Mouse (Mus musculus) splenic B cell, adult 2 months (primary cell): Measurements from ENCODE around the gene P3h3.

Experiments used
- DNase-seq: peaks from one replicate; pipeline ENCODE4 v3.0.0-alpha.2; 2011; ENCODE audit warnings: low read depth, low spot score
- H3K27me3 ChIP-seq: 2 replicates; pipeline ENCODE4 v1.6.1; 2012; ENCODE audit warnings: mild to moderate bottlenecking, low read length, moderate library complexity, mixed read lengths; ENCODE audit not compliant: control insufficient read depth, poor library complexity, insufficient read depth, severe bottlenecking
- H3K36me3 ChIP-seq: 2 replicates; pipeline ENCODE4 v1.6.1; 2012; ENCODE audit warnings: mild to moderate bottlenecking, low read length, moderate library complexity, mixed read lengths; ENCODE audit not compliant: control insufficient read depth, poor library complexity, insufficient read depth, severe bottlenecking

Gene P3h3

DNA sequence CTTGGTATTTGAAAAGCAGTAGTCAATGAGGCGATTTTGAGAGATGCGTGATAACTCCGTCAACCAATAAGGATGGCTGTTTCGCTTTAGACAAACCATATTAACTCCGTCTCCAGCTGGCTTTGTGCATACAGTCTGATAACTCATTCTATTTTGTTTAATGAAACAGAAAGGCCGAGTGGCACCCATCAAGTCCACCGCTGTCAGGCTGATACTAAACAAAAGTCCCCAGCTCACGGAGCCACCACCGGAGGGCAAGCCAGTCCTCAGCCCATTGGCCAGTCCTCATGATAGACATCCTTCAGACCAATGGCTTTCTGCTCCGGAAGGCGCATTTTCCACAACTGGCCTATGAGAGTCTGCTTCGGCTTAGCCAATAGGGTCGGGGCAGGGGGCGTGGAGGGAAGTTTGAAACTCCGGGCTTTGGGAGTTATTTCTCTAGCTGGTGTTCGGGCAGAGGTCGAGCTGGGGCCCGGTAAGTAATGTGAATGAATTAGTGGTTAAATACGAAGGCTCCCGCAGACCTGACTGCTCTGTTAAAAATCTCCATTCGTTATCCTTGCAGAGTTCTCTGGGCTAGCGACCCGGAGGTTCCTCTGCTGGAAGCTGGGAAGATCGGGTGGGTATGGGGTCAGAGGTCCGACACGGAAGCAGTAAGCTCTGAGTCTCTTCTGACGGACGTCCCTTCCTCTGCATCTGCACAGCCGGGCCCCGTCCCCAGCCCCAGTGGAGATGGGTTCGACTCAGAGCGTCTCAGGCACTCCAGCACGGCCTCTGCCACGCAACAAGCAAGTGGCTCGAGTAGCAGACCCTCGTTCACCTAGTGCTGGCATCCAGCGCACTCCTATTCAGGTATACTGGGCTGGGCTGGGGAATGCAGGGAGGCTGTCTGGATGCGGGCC is 27.5 kb downstream of the P3h3 start:
- H3K27me3 ChIP-seq: no peaks in the 10 kb centered on the region
- peak; percentile 95 for DNase-seq
- no peaks in the 10 kb centered on the region for H3K36me3 ChIP-seq

DNA sequence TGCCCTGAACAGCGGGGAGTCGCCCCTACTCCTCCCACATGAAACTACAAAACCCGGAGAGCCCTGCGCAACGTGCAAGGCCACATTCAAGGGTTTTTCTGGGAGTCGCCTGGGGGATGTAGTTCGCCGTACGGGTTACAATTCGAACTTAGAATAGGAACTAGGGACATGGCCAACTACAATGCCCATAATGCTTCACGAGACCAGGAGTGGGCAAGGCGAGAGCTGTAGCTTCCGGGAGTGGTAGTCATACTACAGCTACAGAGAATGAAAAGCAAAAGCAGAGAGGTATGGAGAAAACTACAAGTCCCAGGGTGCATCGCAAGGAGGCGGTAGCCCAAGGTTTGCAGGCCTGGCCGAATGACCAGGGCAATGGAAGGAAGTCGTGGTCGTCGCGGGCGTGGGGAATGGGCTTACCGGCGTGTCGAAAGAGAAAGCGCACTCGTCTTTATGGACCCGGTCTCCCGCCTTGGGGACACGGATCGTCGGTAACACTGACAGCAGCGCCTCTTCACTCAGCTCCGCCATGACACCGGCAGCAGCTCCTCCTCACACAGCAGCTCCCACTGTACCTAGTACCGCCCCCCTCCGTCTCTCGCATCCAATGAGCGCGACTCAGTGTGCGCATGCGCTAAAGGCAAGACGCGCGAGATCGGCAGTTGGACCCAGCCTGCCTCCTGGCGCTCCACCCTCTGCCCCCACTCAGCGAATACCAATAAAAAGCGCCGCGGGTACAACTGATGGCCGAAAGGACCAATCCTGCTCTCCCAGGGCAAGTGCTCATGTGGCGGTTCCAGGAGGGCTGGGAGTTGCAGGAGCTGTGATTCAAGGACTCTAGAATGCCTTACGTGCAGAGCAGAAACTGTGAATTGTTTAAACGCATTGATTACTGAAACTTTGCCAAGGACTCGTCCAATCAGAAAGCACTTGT is 28.4 kb downstream of the P3h3 start, which contains the start of the genes Usp5 and Cdca3:
Usp5 (minus strand) TSS at position 617 of the 931 bp plus-strand sequence.
Cdca3 (plus strand) TSS at position 680 of the 931 bp plus-strand sequence.
- Histone ChIP-seq H3K36me3 (peaks cover 2% of the 10 kb centered on the region), H3K27me3 (no peaks in the 10 kb centered on the region)
- peak; percentile 99 for DNase-seq

DNA sequence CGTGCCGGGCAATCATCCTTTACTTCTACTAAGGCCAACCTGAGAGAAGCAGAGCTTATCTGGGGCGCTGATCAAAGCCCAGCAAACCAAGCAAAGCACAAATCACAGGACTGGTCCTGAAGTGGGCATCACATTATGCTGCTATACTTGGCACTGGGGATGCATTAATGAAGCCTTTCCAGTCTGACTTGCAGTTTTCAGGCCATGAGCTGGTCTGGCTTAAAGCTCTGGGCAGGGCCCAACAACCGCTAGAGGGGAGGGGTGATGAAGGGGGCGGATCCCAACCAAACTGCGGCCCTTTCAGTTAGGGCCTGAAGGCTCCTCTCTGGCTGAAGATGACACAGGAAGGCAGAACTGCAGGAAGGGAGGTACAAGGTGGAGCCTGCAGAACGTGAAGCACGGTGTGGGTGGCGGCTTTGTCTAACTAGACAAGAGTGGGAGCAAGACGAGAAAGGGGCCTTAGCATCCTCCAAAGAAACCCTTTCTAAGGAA is 29.4 kb downstream of the P3h3 start:
- H3K27me3 ChIP-seq: no peaks in the 10 kb centered on the region
- peaks cover 6% of the 10 kb centered on the region for H3K36me3 ChIP-seq
- peak; percentile 25 for DNase-seq

DNA sequence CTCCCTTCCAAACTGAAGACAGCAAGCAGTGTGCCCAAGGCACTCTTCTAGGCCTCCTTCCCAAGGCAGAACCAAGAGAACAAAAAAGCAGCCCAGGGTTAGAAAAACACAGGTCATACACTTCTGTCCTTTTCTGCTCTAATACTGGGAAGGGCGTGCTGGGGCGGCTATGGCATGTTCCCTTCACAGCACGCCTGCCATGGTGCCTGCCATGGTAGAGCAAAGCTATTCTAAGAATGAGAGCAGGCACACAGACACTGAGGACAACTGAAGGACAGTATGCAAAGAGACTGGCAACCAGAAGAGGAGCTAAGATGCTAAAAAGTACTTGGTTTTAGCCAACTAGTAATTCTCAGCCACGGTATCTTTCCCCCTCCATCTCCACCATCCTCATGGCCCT is 35.5 kb downstream of the P3h3 start:
- no peak for DNase-seq
- Histone ChIP-seq H3K36me3 (peaks cover 6% of the 10 kb centered on the region), H3K27me3 (no peaks in the 10 kb centered on the region)

DNA sequence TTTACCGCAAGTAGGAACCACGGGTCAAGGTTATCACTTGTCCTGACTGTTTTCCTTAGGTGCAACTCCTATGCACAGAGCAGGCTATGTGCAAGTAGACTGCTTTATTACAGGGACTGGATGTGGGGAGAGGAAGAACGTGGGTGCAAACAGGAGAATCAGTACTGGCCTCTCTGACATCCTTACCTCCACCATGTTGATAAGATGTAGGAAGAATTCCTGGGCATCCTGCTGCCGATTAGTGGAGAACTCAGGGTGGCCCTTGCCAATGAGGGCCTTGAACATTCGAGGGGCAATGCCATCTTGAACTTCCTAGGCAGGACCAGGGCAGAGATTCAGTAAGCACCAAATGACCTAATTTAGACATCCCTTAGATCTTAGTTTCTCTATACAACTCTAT is 36.7 kb downstream of the P3h3 start:
- peaks cover 6% of the 10 kb centered on the region for H3K36me3 ChIP-seq
- no peaks in the 10 kb centered on the region for H3K27me3 ChIP-seq
- DNase-seq: no peak

DNA sequence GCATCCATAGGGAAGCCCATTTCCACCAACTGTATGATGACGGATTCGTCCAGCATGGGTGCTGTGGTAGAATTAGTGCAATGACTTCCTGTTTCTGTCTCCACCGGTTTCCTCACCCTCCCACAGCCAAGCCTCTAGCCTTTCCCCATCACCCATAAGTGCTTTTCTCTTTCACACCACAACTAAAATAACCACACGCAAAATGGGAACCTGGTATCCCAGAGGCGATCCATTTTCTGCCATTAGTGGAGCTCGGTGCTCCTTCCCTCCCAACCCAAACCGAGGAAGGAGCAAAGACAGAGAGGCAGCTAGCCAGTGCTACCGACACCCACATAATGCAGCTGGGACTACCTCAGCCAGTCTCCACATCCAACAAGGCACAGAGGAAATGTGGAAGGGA is 39.6 kb downstream of the P3h3 start:
- DNase-seq: no peak
- Histone ChIP-seq H3K27me3 (no peaks in the 10 kb centered on the region), H3K36me3 (no peaks in the 10 kb centered on the region; the same call in none of the 2 replicates)

DNA sequence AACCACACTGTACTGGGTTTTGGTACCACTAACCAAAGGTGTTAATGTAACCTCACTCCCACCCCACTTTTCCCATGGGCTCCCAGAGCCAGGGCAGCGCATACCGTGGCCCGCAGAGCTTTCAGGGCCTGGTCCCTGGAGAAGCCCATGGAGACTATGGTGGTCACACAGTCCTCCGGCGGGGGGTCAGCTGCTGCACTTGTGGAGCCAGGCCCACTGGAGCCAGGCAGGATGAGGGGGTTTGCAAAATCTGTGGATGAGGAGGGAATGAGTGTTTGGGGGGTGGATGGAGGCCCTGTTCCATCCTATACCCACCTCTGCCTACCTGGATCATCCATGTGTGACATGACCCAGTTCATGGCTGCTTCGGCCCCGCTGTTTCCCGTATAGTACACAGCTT is 40.0 kb downstream of the P3h3 start:
- no peak for DNase-seq
- Histone ChIP-seq H3K36me3 (no peaks in the 10 kb centered on the region; the same call in none of the 2 replicates), H3K27me3 (no peaks in the 10 kb centered on the region)

DNA sequence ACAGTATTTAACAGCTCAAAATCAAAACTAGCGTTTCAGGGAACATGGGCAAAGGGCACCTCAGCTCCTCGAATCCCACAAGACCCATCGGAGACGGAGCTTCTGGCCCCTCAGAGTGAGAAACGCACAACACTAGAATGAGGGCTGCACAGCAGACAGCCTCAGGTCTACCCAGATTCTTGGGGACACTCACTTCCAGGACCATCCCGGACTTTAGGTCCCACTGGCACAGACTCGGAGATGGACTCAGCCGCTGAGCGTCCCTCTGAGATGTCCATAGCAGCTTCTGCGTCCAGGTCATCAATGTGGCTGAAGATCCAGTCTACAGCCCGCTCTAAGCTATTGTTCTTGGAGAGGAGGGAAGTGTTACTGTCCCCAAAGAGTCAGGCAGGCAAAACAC is 40.4 kb downstream of the P3h3 start:
- no peak for DNase-seq
- no peaks in the 10 kb centered on the region; the same call in none of the 2 replicates for H3K36me3 ChIP-seq
- no peaks in the 10 kb centered on the region for H3K27me3 ChIP-seq

DNA sequence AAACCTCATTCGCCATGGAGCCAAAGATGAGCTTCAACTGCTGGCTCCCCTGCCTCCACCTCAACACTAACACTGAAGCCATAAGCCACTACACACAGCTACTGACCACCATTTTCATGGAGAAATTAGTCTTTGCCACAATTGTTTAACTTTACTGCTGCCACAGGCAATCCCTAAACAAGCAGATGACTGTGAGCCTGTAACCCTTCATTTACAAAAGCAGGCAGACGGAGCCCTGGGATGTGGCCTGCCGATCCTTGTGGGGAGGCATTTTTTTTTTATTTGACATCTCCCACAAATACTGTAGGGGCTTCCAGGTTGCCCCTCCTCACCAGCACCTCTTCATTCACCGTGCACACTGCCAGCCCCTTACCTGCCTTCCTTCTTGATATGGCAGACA is 40.9 kb downstream of the P3h3 start:
- Histone ChIP-seq H3K36me3 (no peaks in the 10 kb centered on the region; the same call in none of the 2 replicates), H3K27me3 (no peaks in the 10 kb centered on the region)
- DNase-seq: no peak

DNA sequence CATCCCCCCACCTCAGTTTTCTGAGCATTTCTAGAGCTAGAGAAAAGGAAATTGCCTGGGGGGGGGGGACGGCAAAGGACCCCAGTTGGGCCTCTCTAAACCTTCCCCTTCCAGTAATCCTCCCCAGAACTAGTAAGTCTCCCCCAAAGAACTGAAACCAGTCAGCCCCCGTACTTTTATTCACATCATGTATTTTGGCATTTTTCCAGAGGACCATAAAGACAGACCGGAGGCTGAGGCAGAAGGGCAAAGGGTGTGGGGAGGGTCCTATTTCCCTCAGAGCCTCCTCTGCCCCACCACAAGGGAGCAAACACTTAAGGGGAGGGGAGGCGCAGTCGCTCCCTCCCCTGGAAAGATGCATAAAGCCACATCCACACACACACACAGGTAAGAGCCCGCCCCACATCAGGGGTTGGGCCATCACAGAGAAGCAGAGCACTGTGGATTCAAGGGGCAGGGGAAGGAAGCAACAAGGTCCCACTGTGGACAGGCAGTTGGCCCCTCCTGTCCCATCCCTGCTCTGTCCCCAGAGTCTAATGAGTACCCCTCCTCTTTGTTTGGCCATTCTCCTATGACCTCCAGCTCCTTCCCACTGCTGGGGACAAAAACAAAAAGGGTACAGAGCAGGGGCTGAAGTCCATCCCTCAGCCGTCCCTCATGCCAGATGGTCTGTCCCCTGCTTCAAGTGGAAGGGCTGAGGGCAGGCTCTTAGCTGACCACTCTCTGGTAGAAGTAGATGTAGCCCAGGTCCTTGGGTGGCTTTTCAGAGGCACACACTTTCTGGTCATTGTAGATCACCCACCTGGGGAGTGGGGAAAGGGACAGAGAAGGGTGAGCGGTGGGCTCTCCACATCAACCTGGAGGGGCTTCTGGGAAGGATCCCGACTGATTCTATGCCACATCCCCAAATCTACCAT is 42.4 kb downstream of the P3h3 start:
- no peaks in the 10 kb centered on the region for H3K27me3 ChIP-seq
- no peak for DNase-seq
- no peaks in the 10 kb centered on the region; the same call in 1 of the 2 replicates for H3K36me3 ChIP-seq

DNA sequence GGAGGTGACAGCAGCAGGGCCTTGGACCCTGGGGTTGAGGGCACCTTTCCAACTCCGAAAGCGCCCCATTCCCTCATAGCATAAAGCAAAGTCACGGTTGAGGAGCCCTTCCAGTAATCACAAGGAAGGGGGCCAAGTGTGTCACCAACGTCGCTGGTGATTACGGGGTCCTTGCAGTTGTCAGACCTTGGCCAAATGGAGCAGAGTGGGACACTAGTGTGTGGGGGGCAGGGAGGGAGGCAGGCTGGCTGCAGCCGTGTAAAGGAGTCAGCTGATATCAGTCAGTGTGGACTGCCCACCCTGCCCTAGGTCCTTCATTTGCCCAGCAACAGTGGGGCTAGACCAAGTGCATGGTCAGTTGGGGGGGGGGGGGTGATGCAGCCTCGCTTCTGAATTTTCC is 43.1 kb downstream of the P3h3 start:
- H3K36me3 ChIP-seq: no peaks in the 10 kb centered on the region; the same call in 1 of the 2 replicates
- DNase-seq: no peak
- no peaks in the 10 kb centered on the region for H3K27me3 ChIP-seq

DNA sequence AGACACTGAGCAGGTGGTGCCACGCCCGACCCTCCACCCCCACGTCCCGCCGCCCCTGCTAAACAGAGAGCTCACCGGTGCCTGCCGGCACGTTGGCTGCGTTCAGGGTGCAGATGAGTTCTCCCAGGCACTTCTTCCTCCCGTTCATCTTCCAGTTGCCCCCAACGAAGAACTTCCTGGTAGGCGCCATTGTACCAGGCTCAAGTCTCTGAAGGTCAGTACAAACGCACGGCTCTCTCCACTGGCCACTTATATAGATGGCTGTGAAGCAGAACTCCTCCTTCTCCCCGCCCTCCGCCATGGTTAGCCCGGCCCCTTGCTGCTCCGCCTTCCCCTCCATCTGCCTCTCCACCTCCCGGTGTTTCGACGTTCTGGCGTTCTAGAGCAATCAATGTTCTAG is 43.6 kb downstream of the P3h3 start, which contains the start of gene Tpi1:
Tpi1 (minus strand) TSS at position 364 of the 400 bp plus-strand sequence.
- DNase-seq: peak; percentile 82
- Histone ChIP-seq H3K36me3 (no peaks in the 10 kb centered on the region), H3K27me3 (no peaks in the 10 kb centered on the region)

DNA sequence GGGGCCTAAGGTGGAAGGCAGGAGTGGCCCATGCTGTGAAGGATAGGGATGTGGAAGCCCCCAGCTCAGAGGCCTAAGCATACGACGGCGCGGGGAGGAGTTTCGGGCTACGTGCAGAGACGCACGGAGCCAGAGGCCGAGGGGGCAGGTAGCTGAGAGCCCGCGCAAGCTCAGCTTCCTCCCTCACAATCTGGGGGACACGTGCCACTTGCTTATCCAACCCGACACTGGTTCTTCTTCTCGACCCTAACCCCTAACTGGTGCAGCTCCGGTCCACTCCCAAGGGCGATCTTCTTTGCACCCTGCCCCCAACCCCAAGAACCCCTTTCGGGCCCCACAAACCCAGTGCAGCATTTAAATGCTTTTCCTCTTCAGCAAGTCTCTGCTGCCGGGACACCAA is 44.1 kb downstream of the P3h3 start:
- Histone ChIP-seq H3K36me3 (no peaks in the 10 kb centered on the region), H3K27me3 (no peaks in the 10 kb centered on the region)
- DNase-seq: peak; percentile 56

DNA sequence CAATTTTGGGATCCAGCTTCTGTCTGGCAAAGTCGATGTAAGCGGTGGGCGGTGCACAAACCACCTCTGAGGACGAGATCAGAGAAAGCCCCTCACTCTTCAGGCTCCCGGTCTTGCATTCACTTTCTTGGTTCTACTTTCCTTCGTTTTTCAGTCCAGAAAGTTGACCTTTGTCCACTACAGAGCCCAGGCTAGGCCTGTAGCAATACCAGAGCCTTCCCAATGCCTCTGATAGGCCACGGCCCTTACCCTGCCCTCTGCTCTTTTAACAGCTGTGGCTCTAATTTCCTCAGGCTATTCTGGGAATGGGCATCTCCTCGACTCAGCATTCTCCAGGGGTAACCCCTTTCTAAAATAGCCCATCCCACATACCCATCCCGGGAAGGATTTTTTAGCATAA is 44.7 kb downstream of the P3h3 start:
- DNase-seq: no peak
- no peaks in the 10 kb centered on the region for H3K36me3 ChIP-seq
- H3K27me3 ChIP-seq: no peaks in the 10 kb centered on the region
